Comparison of ENCODE assay signal across 17 mouse cellular contexts in genomic region chr9:22677132-22677829, GRCm38 (mm10).
"Had no signal": no experiment of that assay in that cellular context is flagged by ENCODE, and none has a peak within 500 bp of the region (broad histone marks: within the 10 kb centered on the region; RNA-seq: fewer than 3 reads in every experiment).

No protein-coding gene starts in this region.

- ATAC-seq: liver, postnatal 0 days; lung, postnatal 0 days had no signal

- H3K9ac ChIP-seq: liver, embryonic 15.5 days; liver, postnatal 0 days; lung, embryonic 15.5 days; midbrain, embryonic 12.5 days; neural tube, embryonic 12.5 days had no signal

- H3K4me1 ChIP-seq: liver, embryonic 15.5 days; midbrain, embryonic 12.5 days; neural tube, embryonic 12.5 days had no signal

- H3K27me3 ChIP-seq: liver, embryonic 15.5 days; lung, embryonic 15.5 days; megakaryocyte, embryonic 14.5 days; midbrain, embryonic 12.5 days; neural tube, embryonic 12.5 days had no signal

- H3K9me3 ChIP-seq: liver, embryonic 15.5 days; lung, embryonic 15.5 days; megakaryocyte, embryonic 14.5 days; midbrain, embryonic 12.5 days; neural tube, embryonic 12.5 days had no signal

- H3K4me3 ChIP-seq: liver, embryonic 15.5 days; lung, embryonic 15.5 days; midbrain, embryonic 12.5 days; neural tube, embryonic 12.5 days had no signal

- H3K36me3 ChIP-seq: liver, embryonic 15.5 days; lung, embryonic 15.5 days; midbrain, embryonic 12.5 days; neural tube, embryonic 12.5 days had no signal

- H3K27ac ChIP-seq: liver, embryonic 15.5 days; lung, embryonic 15.5 days; macrophage; midbrain, embryonic 12.5 days; neural tube, embryonic 12.5 days had no signal

- H3K4me2 ChIP-seq: liver, embryonic 15.5 days; lung, embryonic 15.5 days; midbrain, embryonic 12.5 days; neural tube, embryonic 12.5 days had no signal

- DNase-seq: liver, postnatal 0 days; lung, adult 2 months; lung, postnatal 14 days; lung, postnatal 36 days; midbrain, embryonic 14.5 days; right cerebral cortex, postnatal 14 days; spleen, adult 18-20 months; thymus, adult 18-20 months; thymus, postnatal 14 days; thymus, postnatal 36 days had no signal
